Mouse (Mus musculus) testis, adult 2 months (tissue): ENCODE measurements at regions not wholly inside any gene's neighbourhood (a gene's known extent, or its start where the extent isn't known, plus 50 kb on each side); places are given as distances from the start of the nearest gene placed in this dataset.

ENCODE experiments used
- CTCF ChIP-seq: fragments of 200-500 bp; IDR thresholded peaks from 2 replicates; pipeline ENCODE4 v1.5.1; 2012; ENCODE audit warnings: low read depth, mild to moderate bottlenecking, inconsistent platforms, low read length, moderate library complexity; ENCODE audit not compliant: control insufficient read depth, insufficient read depth, insufficient replicate concordance
- POLR2A ChIP-seq: fragments of 200-500 bp; IDR thresholded peaks from 2 replicates; pipeline ENCODE4 v1.6.1; 2012; ENCODE audit warnings: low read depth, mild to moderate bottlenecking, inconsistent platforms, low read length, moderate library complexity; ENCODE audit not compliant: control insufficient read depth

GRCm38 (mm10) chr1:77220322-77220590, 294.6 kb downstream of the Epha4 start:
- TF ChIP-seq CTCF (no peak), POLR2A (no peak)
